Mouse (Mus musculus) lung, postnatal 0 days (tissue): Measurements from ENCODE around the gene Setd4. TPM values are rescaled to one million over a fixed set of nuclear protein-coding genes. Genes with fewer than 3 reads are reported as not detected.

Experiments
- ATAC-seq: fragments of 200-750 bp; cut with Nextera tagmentation; 2 replicates; pipeline ENCODE4 v1.8.0; 2017; ENCODE audit warnings: moderate library complexity
- DNase-seq: peaks from one replicate; pipeline ENCODE4 v3.0.0-alpha.2; 2016; ENCODE audit warnings: low spot score
- H3K27ac ChIP-seq: fragments of 300-500 bp; sonication (generic); 2 replicates; pipeline ENCODE4 v1.5.1; 2014; ENCODE audit warnings: antibody characterized with exemption, mild to moderate bottlenecking, low read length, mixed read lengths
- H3K27me3 ChIP-seq: fragments of 300-500 bp; sonication (generic); replicated peaks from 2 replicates; pipeline ENCODE4 v1.6.1; 2014; ENCODE audit warnings: low read length, mixed read lengths; ENCODE audit not compliant: insufficient read depth
- H3K36me3 ChIP-seq: fragments of 300-500 bp; sonication (generic); 2 replicates; pipeline ENCODE4 v1.6.1; 2014; ENCODE audit warnings: low read length, mixed read lengths; ENCODE audit not compliant: insufficient read depth
- H3K4me1 ChIP-seq: fragments of 300-500 bp; sonication (generic); 2 replicates; pipeline ENCODE4 v1.6.1; 2014; ENCODE audit warnings: antibody characterized with exemption, low read depth, low read length, mixed read lengths; ENCODE audit not compliant: insufficient read depth
- H3K4me2 ChIP-seq: fragments of 300-500 bp; sonication (generic); replicated peaks from 2 replicates; pipeline ENCODE4 v1.6.1; 2014; ENCODE audit warnings: low read depth, mild to moderate bottlenecking, low read length, moderate library complexity, mixed read lengths
- H3K4me3 ChIP-seq: fragments of 300-500 bp; sonication (generic); 2 replicates; pipeline ENCODE4 v1.5.1; 2014; ENCODE audit warnings: low read depth, low read length
- H3K9ac ChIP-seq: fragments of 300-500 bp; sonication (generic); replicated peaks from 2 replicates; pipeline ENCODE4 v1.6.1; 2014; ENCODE audit warnings: low read depth, mild to moderate bottlenecking
- H3K9me3 ChIP-seq: fragments of 300-500 bp; sonication (generic); 2 replicates; pipeline ENCODE4 v1.6.1; 2016; ENCODE audit warnings: low read length, mixed read lengths
- CTCF ChIP-seq: IDR thresholded peaks from 2 replicates; pipeline ENCODE4 v1.5.1; 2016; ENCODE audit warnings: antibody characterized with exemption, mild to moderate bottlenecking
- WGBS: fragments of 180-500 bp; shearing (Covaris S2); extraction: QIAGEN DNeasy Blood & Tissue Kit; methylation state at CpG from one replicate; pipeline ENCODE4 v1.1.7; 2014; 5-methylcytosine and 5-hydroxymethylcytosine counted together
- polyA plus RNA-seq: library from polyadenylated mRNA; unstranded; fragments of >200 nt; fragmentation: Nextera tagmentation; extraction: Ambion mirVana; gene quantifications from 2 replicates; pipeline ENCODE4 v1.2.1, GENCODE M21; 2015

Setd4 gene
- polyA plus RNA-seq, 1 experiment from 2014 or later, result 5.6 TPM

DNA sequence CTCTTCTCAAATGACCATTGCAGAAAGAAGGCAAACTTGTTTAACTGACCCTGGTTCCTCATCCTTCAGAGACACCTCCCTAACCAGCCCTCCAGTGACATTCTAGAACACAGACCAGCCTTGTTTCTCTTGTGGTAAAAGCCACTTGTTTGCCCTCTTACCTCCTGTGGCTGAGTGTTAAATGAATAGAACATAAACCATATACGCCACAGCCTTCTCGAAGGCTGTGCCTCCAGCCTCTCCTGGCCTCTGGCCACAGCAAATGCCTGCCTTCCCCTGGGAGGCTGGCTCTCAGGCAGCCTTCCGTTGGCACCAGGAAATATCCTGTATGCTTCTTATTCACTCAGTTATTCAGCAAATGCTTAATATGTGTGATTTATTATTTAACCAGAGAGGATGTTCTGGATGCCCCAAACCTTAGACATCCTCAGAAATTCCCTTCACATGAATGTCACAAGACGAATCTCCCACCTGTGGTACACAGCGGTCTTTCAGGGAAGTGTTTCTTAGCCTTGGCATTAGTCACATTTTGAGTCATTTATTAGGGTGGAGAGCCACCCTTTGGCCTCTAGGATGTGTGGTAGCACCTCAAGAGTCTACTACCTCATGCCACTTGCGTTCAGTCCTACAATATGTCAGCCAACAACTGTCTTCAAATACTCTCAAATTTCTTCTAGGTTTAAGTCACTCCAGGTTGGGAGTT lies 68.6 kb downstream of the Setd4 start:
- H3K27me3 ChIP-seq, result no peaks in the 10 kb centered on the region
- H3K9ac ChIP-seq, result no peak overlapping the region
- WGBS, result 57% methylated on average over 6 of the region's 6 CpGs
- H3K36me3 ChIP-seq, result no peaks in the 10 kb centered on the region
- no peak overlapping the region for H3K4me3 ChIP-seq
- H3K4me1 ChIP-seq, result no peaks in the 10 kb centered on the region
- TF ChIP-seq CTCF, result no peak
- DNase-seq (peak; percentile 38), ATAC-seq (peak; percentile 43)
- H3K27ac ChIP-seq, result no peak overlapping the region
- no peak overlapping the region for H3K4me2 ChIP-seq
- no peaks in the 10 kb centered on the region for H3K9me3 ChIP-seq

Other genes with a start within 250 kb of the Setd4 start
- gene Cbr1, start 1.8 kb upstream of the Setd4 start, polyA plus RNA-seq, result 74.0 and 75.7 TPM in 2 replicates
- gene Gm5678, start 24.0 kb upstream of the Setd4 start, polyA plus RNA-seq, result not detected in 2 replicates
- gene Cbr3, start 79.2 kb upstream of the Setd4 start, polyA plus RNA-seq, result 14.4 TPM in 2 replicates
- 14.8 and 19.8 TPM in 2 replicates for gene Dop1b, start 107.8 kb upstream of the Setd4 start, polyA plus RNA-seq
- gene Morc3, start 228.1 kb upstream of the Setd4 start, polyA plus RNA-seq, result 20.8 and 26.5 TPM in 2 replicates